Mouse (Mus musculus): ENCODE measurements around the gene 6330403K07Rik. TPM values are rescaled to one million over a fixed set of nuclear protein-coding genes. Genes with fewer than 3 reads are reported as not detected.

6330403K07Rik gene
- 0.11 TPM in 1 of 2 replicates, not detected in the other for polyA plus RNA-seq (2012; ENCODE audit: low replicate concordance)

DNA sequence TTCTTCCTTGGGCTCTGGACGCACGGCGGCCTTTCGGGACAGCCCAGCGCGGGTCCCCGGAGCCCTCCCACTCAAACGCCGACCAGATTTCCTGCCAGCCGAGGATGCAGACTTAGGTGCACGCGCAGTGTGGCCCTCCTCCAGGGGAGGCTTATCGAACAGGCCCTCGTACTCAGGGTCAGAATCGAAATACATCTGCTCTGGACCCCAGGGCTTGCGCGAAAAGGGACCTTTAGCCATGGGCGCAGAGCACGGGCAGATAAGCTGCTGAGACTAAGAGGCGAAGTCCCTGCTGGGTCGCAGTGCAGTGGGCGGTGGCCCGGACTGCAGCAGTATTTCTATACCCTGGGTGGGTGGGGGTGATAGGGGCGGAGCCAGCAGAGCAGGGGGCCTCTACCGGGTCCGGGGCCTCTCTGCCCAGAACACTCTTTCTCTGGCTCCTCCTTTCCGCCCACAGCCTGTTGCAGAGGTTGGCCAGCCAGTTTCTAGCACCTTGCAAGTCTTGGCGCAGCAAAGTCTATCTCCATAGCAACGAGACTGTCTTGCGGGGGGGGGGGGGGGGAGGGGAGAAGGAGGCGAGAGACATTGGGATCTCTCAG, at the start of gene 6330403K07Rik:
Gene 6330403K07Rik, minus strand, starts transcription at position 351 of the 599 bp plus-strand sequence.

DNA sequence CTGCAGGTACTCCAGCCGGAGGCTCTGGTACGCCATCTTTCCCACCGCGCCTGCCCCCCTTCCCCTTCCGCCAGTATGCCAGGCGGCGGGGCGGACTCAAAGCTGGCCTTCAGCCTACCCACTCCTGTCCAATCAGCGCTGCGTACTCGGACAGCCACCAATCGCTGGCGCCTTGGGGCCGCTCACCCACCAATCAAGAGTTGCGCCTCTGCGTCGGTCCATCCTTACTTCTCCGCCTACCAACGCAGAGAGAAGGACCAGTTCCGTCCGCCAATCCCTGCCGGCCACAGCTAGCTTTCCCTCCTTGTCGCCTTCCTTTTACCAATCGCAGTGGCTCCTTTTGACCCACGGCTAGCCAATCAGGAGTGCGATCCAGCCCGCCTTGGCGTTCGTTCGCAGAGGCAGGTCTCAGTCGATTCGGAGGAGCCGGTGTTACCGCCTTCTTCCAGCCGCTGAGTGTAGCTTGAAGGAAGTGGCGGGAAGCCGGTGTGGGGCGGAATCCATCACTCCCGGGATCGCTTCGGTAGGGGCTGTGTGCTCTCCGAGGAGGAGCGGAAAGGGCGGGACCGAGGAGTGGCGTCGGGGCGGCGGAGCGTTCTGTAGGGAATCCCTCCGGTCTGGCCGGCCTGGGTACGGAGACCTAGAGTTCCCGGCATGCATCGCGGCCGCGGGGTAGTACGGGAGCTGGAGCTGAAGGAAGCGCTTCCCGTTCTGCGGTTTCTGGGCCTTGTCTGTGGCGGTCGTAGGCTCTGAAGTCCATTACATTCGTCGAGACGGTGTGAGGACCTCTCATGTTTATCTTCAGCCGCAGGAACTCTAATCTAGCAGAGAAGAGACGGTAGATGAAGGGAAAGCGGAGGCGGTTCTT, 13.9 kb downstream of the 6330403K07Rik start, which contains the start of the genes Mis12 and Derl2:
Gene Mis12, plus strand, starts transcription at position 411 of the 868 bp plus-strand sequence.
Gene Derl2, minus strand, starts transcription at position 641 of the 868 bp plus-strand sequence.

DNA sequence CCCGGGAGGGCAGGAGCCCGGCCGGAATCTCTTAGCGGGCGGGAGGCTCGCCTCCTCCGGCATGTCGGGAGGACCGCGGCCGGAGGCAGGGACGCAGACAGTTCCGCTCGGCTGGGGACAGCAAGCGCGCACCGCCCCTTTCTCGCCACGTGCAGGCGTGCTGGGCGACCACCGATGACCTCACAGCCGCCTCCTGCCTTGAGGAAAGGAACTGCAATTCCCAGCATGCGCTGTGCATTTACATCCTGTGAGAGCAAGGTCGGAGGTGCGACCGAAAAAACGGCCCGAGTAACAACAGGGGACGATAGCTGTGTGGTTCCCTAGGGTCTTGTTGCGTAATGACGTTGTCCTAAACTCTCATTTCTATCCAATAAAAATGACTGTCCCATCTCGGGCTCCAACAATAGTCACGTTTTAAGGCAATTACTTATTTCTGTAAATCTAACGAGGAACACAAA, 29.0 kb downstream of the 6330403K07Rik start, which contains the start of gene Dhx33:
Gene Dhx33, minus strand, starts transcription at position 122 of the 458 bp plus-strand sequence.

DNA sequence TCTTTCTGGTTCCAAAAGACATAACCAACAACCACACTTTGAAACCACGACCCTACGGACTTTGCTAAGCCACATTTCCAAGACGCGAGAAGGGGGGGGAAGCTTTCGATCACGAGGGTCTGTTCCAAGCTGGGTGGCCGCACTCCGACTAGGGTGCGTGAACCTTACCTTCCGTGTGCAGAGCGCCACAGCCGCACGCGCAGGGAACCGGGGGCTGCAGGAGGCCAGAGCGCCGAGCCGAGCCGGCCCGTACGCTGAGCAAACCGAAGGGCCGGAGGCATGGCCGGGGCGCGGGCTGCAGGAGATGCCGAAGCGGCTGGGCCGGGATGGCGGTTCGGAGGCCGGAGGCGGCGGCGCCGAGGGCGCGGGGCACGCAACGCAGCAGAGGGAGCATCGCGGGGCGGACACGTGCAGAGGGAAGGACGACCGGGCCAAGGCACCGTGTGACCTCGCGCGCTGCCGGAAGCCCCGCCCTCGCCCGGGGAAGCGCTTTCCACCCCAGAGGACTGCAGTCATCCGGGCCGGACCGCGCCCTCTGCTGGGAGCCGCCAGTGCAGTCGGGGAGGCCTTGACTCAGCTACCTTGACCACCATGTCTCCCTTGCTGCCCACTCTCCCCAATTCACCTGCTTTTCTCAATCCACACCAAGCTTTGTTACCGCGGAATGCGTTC, 50.6 kb downstream of the 6330403K07Rik start, which contains the start of gene C1qbp:
Gene C1qbp, minus strand, starts transcription at position 470 of the 672 bp plus-strand sequence.

Other genes starting within 250 kb of the 6330403K07Rik start
- 2.1 TPM in 1 of 2 replicates, not detected in the other for gene Scimp, start 220.9 kb downstream of the 6330403K07Rik start, polyA plus RNA-seq (2012; ENCODE audit: low replicate concordance)
- 41.5 and 47.7 TPM in 2 replicates for gene Rabep1, start 188.7 kb downstream of the 6330403K07Rik start, polyA plus RNA-seq (2012; ENCODE audit: low replicate concordance)
- gene Nup88, start 63.5 kb downstream of the 6330403K07Rik start, polyA plus RNA-seq (2012; ENCODE audit: low replicate concordance): 43.6 and 77.7 TPM in 2 replicates
- 4.7 and 9.9 TPM in 2 replicates for gene Rpain, start 63.3 kb downstream of the 6330403K07Rik start, polyA plus RNA-seq (2012; ENCODE audit: low replicate concordance)
- gene C1qbp, start 50.5 kb downstream of the 6330403K07Rik start, polyA plus RNA-seq (2012; ENCODE audit: low replicate concordance): 727 and 884 TPM in 2 replicates
- 4.8 and 20.8 TPM in 2 replicates for gene Dhx33, start 29.1 kb downstream of the 6330403K07Rik start, polyA plus RNA-seq (2012; ENCODE audit: low replicate concordance)
- gene Mis12, start 13.9 kb downstream of the 6330403K07Rik start, polyA plus RNA-seq (2012; ENCODE audit: low replicate concordance): 1.1 and 3.0 TPM in 2 replicates
- 10.7 and 33.8 TPM in 2 replicates for gene Derl2, start 13.7 kb downstream of the 6330403K07Rik start, polyA plus RNA-seq (2012; ENCODE audit: low replicate concordance)
- not detected in 2 replicates for gene Nlrp1a, start 111.2 kb upstream of the 6330403K07Rik start, polyA plus RNA-seq (2012; ENCODE audit: low replicate concordance)
- gene Nlrp1b, start 197.2 kb upstream of the 6330403K07Rik start, polyA plus RNA-seq (2012; ENCODE audit: low replicate concordance): not detected in 2 replicates

Data from leukemia stem cell, adult 10-12 weeks (primary cell).